Mouse (Mus musculus): ENCODE data around the gene Srcin1.

DNA sequence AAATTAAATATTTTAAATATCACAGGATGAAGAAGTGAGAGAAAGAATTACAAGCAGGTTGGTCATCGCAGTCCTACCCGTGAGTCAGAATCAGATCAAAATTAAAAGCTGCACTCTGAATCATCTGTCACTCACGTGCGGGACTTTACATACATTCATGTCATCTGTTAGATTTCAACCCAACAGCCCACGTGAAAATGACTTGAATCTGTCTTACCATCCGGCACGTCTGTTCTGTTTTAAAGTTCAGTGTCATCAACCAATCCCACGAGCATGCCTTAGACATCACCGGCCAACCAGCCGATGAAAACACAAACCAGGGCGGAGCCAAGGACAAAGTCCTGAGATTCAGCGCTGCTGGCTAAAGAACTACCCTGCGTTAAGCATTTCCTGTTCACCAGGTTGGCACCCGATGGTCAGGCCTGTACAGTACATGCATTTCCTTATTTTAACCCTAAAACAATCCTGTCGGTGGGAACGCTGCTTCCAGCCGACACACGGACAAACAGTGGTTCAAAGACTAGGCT is 47.6 kb downstream of the Srcin1 start:
- no peak for TF ChIP-seq CTCF (IDR thresholded peaks at IDR 0.05; ENCODE audit: borderline replicate concordance, extremely low read depth, insufficient read depth, insufficient read length)
- TF ChIP-seq POLR2A (IDR thresholded peaks at IDR 0.05; ENCODE audit: borderline replicate concordance, extremely low read depth, insufficient read depth, insufficient read length, poor library complexity, severe bottlenecking) = no peak
